Mouse (Mus musculus) cerebellum, adult 2 months (tissue): ENCODE measurements around the gene Myh6.

Source experiments
- CTCF ChIP-seq: fragments of 200-500 bp; IDR thresholded peaks from 2 replicates; pipeline ENCODE4 v1.5.1; 2011; ENCODE audit warnings: low read depth, mild to moderate bottlenecking, control low read depth, low read length, moderate library complexity, borderline replicate concordance; ENCODE audit not compliant: insufficient read depth
- POLR2A ChIP-seq: fragments of 200-500 bp; IDR thresholded peaks from 2 replicates; pipeline ENCODE4 v1.6.1; 2011; ENCODE audit warnings: low read length, control low read depth, borderline replicate concordance; ENCODE audit not compliant: insufficient read depth

DNA sequence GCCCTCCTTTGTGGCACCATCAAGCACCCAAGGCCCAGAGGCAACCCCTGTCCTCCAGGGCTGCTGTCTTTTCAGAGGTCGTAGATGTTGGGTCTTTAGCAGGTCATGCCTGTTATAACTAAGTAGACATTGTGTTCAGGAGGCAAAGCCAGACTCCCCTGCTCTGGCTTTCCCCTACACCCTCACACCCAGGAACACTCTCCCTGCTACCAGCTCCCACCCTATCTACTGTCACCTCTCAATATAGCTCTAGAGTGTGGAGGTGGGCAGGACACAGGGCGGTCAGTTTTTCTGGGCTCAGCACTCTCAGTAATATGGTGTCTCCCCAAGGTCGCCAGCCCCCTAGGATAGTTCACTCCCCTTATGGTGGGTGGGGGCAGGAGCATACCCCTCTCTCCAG, 1.1 kb upstream of the Myh6 start:
- TF ChIP-seq CTCF (no peak), POLR2A (no peak)
